Mouse (Mus musculus): Measurements from ENCODE around the gene Spef2. TPM values are rescaled to one million over a fixed set of nuclear protein-coding genes. Genes with fewer than 3 reads are reported as not detected.

Gene Spef2
- total and polyA plus RNA-seq, 2 experiments = 0.02 to 0.09 TPM

DNA sequence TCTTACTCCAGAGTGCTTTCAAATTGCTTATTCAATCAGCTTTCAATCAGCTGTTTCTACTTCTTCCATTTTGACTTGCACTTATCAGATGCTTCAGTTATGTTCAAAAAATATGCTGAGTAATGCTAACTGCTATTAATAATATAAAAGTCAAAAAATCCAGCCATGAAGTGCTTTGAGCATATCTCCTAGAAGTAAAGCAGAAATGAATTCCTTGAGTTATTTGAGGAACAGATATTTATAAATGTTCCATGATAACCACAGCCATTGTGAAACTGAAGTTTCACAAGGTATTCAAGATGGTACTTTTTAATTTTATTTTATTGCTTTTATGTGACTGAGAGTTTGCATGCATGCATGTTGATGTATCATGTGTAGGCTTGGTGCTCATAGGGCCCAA lies 18.4 kb upstream of the Spef2 start:
- no peaks in the 10 kb centered on the region for H3K79me2 ChIP-seq (ENCODE audit: control insufficient read depth, insufficient read depth, low read length)
- H3K36me3 ChIP-seq (ENCODE audit: control insufficient read depth, insufficient read depth, low read length) = no peaks in the 10 kb centered on the region
- no peak overlapping the region for H3K27ac ChIP-seq (replicated peaks; ENCODE audit: insufficient read depth, low read depth, low read length)
- H3K4me1 ChIP-seq (ENCODE audit: control insufficient read depth, insufficient read depth, low read length) = no peaks in the 10 kb centered on the region
- H3K4me3 ChIP-seq (ENCODE audit: insufficient read depth, low read depth, low read length) = no peak overlapping the region
- no peak for DNase-seq (ENCODE audit: extremely low read depth, low read depth, low spot score)
- no peaks in the 10 kb centered on the region for H3K27me3 ChIP-seq (ENCODE audit: control insufficient read depth, insufficient read depth, low read length)
- TF ChIP-seq CTCF (IDR thresholded peaks at IDR 0.05; ENCODE audit: low read depth, low read length) (no peak), POLR2A (IDR thresholded peaks at IDR 0.05; ENCODE audit: extremely low read depth, insufficient read depth, low read length) (no peak)
- H3K9ac ChIP-seq (ENCODE audit: low read depth, low read length) = no peak overlapping the region

DNA sequence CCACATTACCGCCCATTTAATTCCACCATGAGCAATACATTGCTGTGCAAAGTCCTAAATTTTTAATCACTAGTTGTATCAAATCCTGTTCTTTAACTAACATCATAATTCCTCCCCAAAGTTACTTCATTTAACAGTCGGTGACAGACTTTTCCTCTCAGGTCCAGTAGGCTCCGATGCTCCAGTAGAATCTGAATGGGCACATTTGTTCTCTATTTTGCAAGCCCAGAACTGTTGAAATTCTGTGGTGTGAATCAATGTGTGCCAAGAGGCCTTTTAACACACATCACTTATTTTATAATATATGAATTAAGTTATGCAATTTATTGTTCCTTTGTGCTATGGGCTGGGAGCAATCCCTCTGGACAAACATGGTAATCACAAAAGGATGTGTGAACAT lies 2.3 kb upstream of the Spef2 start:
- DNase-seq (ENCODE audit: extremely low read depth, low read depth, low spot score) = no peak
- Histone ChIP-seq H3K79me2 (ENCODE audit: control insufficient read depth, insufficient read depth, low read length) (no peaks in the 10 kb centered on the region), H3K4me3 (ENCODE audit: insufficient read depth, low read depth, low read length) (no peak overlapping the region), H3K27ac (replicated peaks; ENCODE audit: insufficient read depth, low read depth, low read length) (no peak overlapping the region), H3K27me3 (ENCODE audit: control insufficient read depth, insufficient read depth, low read length) (no peaks in the 10 kb centered on the region), H3K4me1 (ENCODE audit: control insufficient read depth, insufficient read depth, low read length) (no peaks in the 10 kb centered on the region), H3K36me3 (ENCODE audit: control insufficient read depth, insufficient read depth, low read length) (no peaks in the 10 kb centered on the region), H3K9ac (ENCODE audit: low read depth, low read length) (no peak overlapping the region)
- TF ChIP-seq POLR2A (IDR thresholded peaks at IDR 0.05; ENCODE audit: extremely low read depth, insufficient read depth, low read length) (no peak), CTCF (IDR thresholded peaks at IDR 0.05; ENCODE audit: low read depth, low read length) (no peak)
- 91% methylated on average over 3 of the region's 3 CpGs for WGBS

- TF ChIP-seq CTCF (IDR thresholded peaks at IDR 0.05; ENCODE audit: low read depth, low read length) = no peak
These were observed 1.1 kb downstream of the Spef2 start for GRCm38 (mm10) chr15:9747410-9748104.

DNA sequence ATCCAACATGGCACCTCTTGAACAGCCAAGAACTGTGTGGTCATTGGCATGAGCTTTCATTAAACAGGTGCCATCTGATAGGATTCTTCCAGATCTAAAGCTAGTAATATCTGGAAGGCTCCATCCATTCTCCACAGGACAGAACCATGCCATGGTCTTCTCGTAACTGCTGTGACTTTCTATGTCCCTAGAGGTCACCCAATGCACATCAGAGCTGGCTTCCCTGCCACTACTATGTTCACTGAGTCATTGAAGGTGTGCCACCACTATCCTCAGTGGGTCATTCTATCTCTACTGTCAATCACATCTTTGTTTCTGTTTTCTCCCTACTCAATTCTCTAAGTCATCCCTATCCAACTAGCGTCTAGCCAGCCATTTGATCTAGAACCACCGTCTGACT lies 6.5 kb downstream of the Spef2 start:
- TF ChIP-seq POLR2A (IDR thresholded peaks at IDR 0.05; ENCODE audit: extremely low read depth, insufficient read depth, low read length) (no peak), CTCF (IDR thresholded peaks at IDR 0.05; ENCODE audit: low read depth, low read length) (no peak)
- H3K36me3 ChIP-seq (ENCODE audit: control insufficient read depth, insufficient read depth, low read length) = no peaks in the 10 kb centered on the region
- 91% methylated on average over 3 of the region's 3 CpGs for WGBS
- H3K4me1 ChIP-seq (ENCODE audit: control insufficient read depth, insufficient read depth, low read length) = no peaks in the 10 kb centered on the region
- H3K79me2 ChIP-seq (ENCODE audit: control insufficient read depth, insufficient read depth, low read length) = no peaks in the 10 kb centered on the region
- no peak overlapping the region for H3K9ac ChIP-seq (ENCODE audit: low read depth, low read length)
- no peak overlapping the region for H3K27ac ChIP-seq (replicated peaks; ENCODE audit: insufficient read depth, low read depth, low read length)
- no peak overlapping the region for H3K4me3 ChIP-seq (ENCODE audit: insufficient read depth, low read depth, low read length)
- no peaks in the 10 kb centered on the region for H3K27me3 ChIP-seq (ENCODE audit: control insufficient read depth, insufficient read depth, low read length)
- DNase-seq (ENCODE audit: extremely low read depth, low read depth, low spot score) = no peak

More at GRCm38 (mm10) chr15:9747410-9748104, 1.1 kb downstream of the Spef2 start:
- Histone ChIP-seq H3K4me1 (ENCODE audit: control insufficient read depth, insufficient read depth, low read length) (no peaks in the 10 kb centered on the region), H3K36me3 (ENCODE audit: control insufficient read depth, insufficient read depth, low read length) (no peaks in the 10 kb centered on the region), H3K27ac (replicated peaks; ENCODE audit: insufficient read depth, low read depth, low read length) (no peak overlapping the region), H3K27me3 (ENCODE audit: control insufficient read depth, insufficient read depth, low read length) (no peaks in the 10 kb centered on the region), H3K79me2 (ENCODE audit: control insufficient read depth, insufficient read depth, low read length) (no peaks in the 10 kb centered on the region), H3K9ac (ENCODE audit: low read depth, low read length) (no peak overlapping the region), H3K4me3 (ENCODE audit: insufficient read depth, low read depth, low read length) (no peak overlapping the region)
- 73% methylated on average over 5 of the region's 5 CpGs for WGBS
- no peak for DNase-seq (ENCODE audit: extremely low read depth, low read depth, low spot score)

- TF ChIP-seq CTCF (IDR thresholded peaks at IDR 0.05; ENCODE audit: low read depth, low read length) (no peak), POLR2A (IDR thresholded peaks at IDR 0.05; ENCODE audit: extremely low read depth, insufficient read depth, low read length) (no peak)
- H3K9ac ChIP-seq (ENCODE audit: low read depth, low read length) = no peak overlapping the region
- no peaks in the 10 kb centered on the region for H3K27me3 ChIP-seq (ENCODE audit: control insufficient read depth, insufficient read depth, low read length)
- no peak overlapping the region for H3K4me3 ChIP-seq (ENCODE audit: insufficient read depth, low read depth, low read length)
- no peak for DNase-seq (ENCODE audit: extremely low read depth, low read depth, low spot score)
- 72% methylated on average over 7 of the region's 7 CpGs for WGBS
- no peaks in the 10 kb centered on the region for H3K79me2 ChIP-seq (ENCODE audit: control insufficient read depth, insufficient read depth, low read length)
- no peaks in the 10 kb centered on the region for H3K4me1 ChIP-seq (ENCODE audit: control insufficient read depth, insufficient read depth, low read length)
- no peaks in the 10 kb centered on the region for H3K36me3 ChIP-seq (ENCODE audit: control insufficient read depth, insufficient read depth, low read length)
- no peak overlapping the region for H3K27ac ChIP-seq (replicated peaks; ENCODE audit: insufficient read depth, low read depth, low read length)
These were observed 33.9 kb downstream of the Spef2 start for GRCm38 (mm10) chr15:9714574-9715458.

GRCm38 (mm10) chr15:9713707-9714106 lies 35.0 kb downstream of the Spef2 start:
- WGBS = 58% methylated on average over 3 of the region's 3 CpGs
- H3K36me3 ChIP-seq (ENCODE audit: control insufficient read depth, insufficient read depth, low read length) = no peaks in the 10 kb centered on the region

More at GRCm38 (mm10) chr15:9713707-9714106, 35.0 kb downstream of the Spef2 start:
- Histone ChIP-seq H3K79me2 (ENCODE audit: control insufficient read depth, insufficient read depth, low read length) (no peaks in the 10 kb centered on the region), H3K27me3 (ENCODE audit: control insufficient read depth, insufficient read depth, low read length) (no peaks in the 10 kb centered on the region), H3K27ac (replicated peaks; ENCODE audit: insufficient read depth, low read depth, low read length) (no peak overlapping the region), H3K9ac (ENCODE audit: low read depth, low read length) (no peak overlapping the region), H3K4me1 (ENCODE audit: control insufficient read depth, insufficient read depth, low read length) (no peaks in the 10 kb centered on the region), H3K4me3 (ENCODE audit: insufficient read depth, low read depth, low read length) (no peak overlapping the region)
- TF ChIP-seq CTCF (IDR thresholded peaks at IDR 0.05; ENCODE audit: low read depth, low read length) (no peak), POLR2A (IDR thresholded peaks at IDR 0.05; ENCODE audit: extremely low read depth, insufficient read depth, low read length) (no peak)
- no peak for DNase-seq (ENCODE audit: extremely low read depth, low read depth, low spot score)
